Mouse (Mus musculus): Measurements from ENCODE around the gene Adora2a. TPM values are rescaled to one million over a fixed set of nuclear protein-coding genes. Genes with fewer than 3 reads are reported as not detected.
A peak's percentile ranks its signal among the peaks of the same experiment; 100 is the strongest.

The Adora2a gene
- polyA plus RNA-seq (2014; fragmentation: Nextera tagmentation; extraction: Ambion mirVana) = 5.1 and 6.0 TPM in 2 replicates

DNA sequence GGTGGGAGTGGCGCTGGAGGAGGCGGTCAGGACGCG is at the start of gene Adora2a:
Gene Adora2a, plus strand, starts transcription at position 6 of the 36 bp plus-strand sequence.
- peaks cover 30% of the 10 kb centered on the region for H3K4me1 ChIP-seq (replicated peaks; ENCODE audit: control insufficient read depth, insufficient read depth, low read length)
- no peaks in the 10 kb centered on the region for H3K36me3 ChIP-seq (ENCODE audit: control insufficient read depth, insufficient read depth, low read length)
- DNase-seq (ENCODE audit: low spot score) (no peak), ATAC-seq (replicated peaks; ENCODE audit: low FRiP score) (no peak)
- no peak within 1 kb of the TSS for H3K27ac ChIP-seq (ENCODE audit: low read depth, low read length)
- H3K27me3 ChIP-seq (replicated peaks; ENCODE audit: control insufficient read depth, insufficient read depth, low read length) = peaks cover 17% of the 10 kb centered on the region
- H3K4me3 ChIP-seq (ENCODE audit: low read depth, low read length) = peak within 1 kb of the TSS; percentile 61
- peak within 1 kb of the TSS; percentile 70 for H3K9ac ChIP-seq (ENCODE audit: low read depth, low read length)
- no peaks in the 10 kb centered on the region for H3K9me3 ChIP-seq (ENCODE audit: control insufficient read depth, low read length)
- WGBS = no CpG with 5 or more reads among the region's 4 CpGs
- H3K4me2 ChIP-seq = peak within 1 kb of the TSS; percentile 90

DNA sequence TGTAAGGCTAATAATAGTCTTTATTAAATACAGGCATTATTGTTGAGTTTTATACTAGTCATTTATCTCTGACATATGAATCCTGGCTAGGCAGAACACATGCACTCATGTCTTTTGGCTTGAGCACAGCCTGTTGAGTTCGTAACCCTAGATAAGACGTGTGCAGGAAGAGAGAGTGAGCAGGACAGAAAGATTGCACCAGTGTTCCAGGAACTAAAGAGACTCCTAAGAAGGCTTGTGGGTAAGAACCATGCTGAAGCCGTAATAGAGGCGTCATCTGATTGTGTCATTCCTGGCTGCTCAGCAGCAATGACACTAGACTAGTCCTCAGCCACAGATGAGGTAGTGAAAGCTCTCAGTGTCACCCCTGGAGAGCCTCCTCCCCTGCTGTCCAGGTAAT is 43.7 kb upstream of the Adora2a start:
- 40% methylated on average over 4 of the region's 4 CpGs for WGBS
- peak; percentile 71 for ATAC-seq (replicated peaks; ENCODE audit: low FRiP score)
- no peak for DNase-seq (ENCODE audit: low spot score)

DNA sequence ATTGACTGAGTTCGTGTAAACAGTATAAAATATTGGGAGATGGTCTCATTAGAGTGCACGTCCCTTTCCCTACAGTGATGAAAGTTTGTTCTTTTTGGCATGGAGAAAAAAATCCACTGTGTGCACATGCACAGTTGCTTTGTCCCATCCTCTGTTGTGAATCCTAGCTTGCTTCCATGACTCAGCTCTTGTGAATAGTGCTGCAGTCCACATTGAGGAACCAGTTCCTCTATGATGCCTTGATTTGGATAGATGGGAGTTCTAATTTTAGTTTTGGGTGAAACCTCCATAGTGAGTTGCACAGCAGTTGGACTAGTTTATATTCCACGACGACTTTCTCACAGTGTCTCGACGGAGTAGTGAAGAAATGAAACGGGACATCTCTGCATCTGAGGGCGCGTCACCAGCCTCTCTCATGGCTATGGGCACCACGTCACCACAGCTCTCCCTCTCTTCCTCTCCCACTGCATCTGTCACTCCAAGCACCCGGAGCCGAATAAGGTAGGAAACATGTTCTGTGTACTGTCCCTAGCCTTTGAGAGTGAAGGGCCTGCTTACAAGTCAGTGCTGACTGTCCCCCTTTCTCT is 40.2 kb upstream of the Adora2a start:
- 88% methylated on average over 12 of the region's 12 CpGs for WGBS

More for the DNA sequence above, 43.7 kb upstream of the Adora2a start:
- peaks cover 10% of the 10 kb centered on the region for H3K36me3 ChIP-seq (ENCODE audit: control insufficient read depth, insufficient read depth, low read length)
- H3K9me3 ChIP-seq (ENCODE audit: control insufficient read depth, low read length) = no peaks in the 10 kb centered on the region
- no peaks in the 10 kb centered on the region for H3K4me1 ChIP-seq (replicated peaks; ENCODE audit: control insufficient read depth, insufficient read depth, low read length)
- no peak overlapping the region for H3K9ac ChIP-seq (ENCODE audit: low read depth, low read length)
- no peak overlapping the region for H3K4me3 ChIP-seq (ENCODE audit: low read depth, low read length)
- no peaks in the 10 kb centered on the region for H3K27me3 ChIP-seq (replicated peaks; ENCODE audit: control insufficient read depth, insufficient read depth, low read length)
- H3K4me2 ChIP-seq = no peak overlapping the region
- no peak overlapping the region for H3K27ac ChIP-seq (ENCODE audit: low read depth, low read length)

DNA sequence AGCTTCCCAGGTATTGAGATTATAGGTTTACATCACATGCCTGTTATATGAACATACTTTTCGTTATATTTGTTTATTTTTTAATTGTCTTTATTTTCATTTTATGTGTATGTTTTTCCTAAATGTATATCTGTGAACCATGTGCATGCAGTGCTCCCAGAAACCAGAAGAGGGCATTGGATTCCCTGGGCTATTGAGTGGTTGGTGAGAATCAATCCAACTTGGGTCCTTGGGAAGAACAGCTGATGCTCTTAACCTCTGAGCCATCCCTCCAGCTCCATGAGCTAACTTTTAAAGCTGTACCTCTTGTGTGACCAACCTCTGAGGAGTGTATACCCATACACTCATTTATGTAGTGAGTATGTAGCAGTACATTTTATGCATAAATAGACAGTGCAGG is 39.2 kb upstream of the Adora2a start:
- H3K27me3 ChIP-seq (replicated peaks; ENCODE audit: control insufficient read depth, insufficient read depth, low read length) = no peaks in the 10 kb centered on the region
- H3K9ac ChIP-seq (ENCODE audit: low read depth, low read length) = no peak overlapping the region
- no peaks in the 10 kb centered on the region for H3K4me1 ChIP-seq (replicated peaks; ENCODE audit: control insufficient read depth, insufficient read depth, low read length)
- whole genome bisulfite sequencing = 68% methylated on average over 1 of the region's 1 CpGs
- DNase-seq (ENCODE audit: low spot score) (no peak), ATAC-seq (replicated peaks; ENCODE audit: low FRiP score) (no peak)
- H3K4me3 ChIP-seq (ENCODE audit: low read depth, low read length) = no peak overlapping the region
- peaks cover 10% of the 10 kb centered on the region for H3K36me3 ChIP-seq (ENCODE audit: control insufficient read depth, insufficient read depth, low read length)
- H3K27ac ChIP-seq (ENCODE audit: low read depth, low read length) = no peak overlapping the region
- H3K9me3 ChIP-seq (ENCODE audit: control insufficient read depth, low read length) = no peaks in the 10 kb centered on the region
- no peak overlapping the region for H3K4me2 ChIP-seq

More for the DNA sequence above, 40.2 kb upstream of the Adora2a start:
- Histone ChIP-seq H3K36me3 (ENCODE audit: control insufficient read depth, insufficient read depth, low read length) (peaks cover 10% of the 10 kb centered on the region), H3K4me2 (no peak overlapping the region), H3K9ac (ENCODE audit: low read depth, low read length) (no peak overlapping the region), H3K4me3 (ENCODE audit: low read depth, low read length) (no peak overlapping the region), H3K27me3 (replicated peaks; ENCODE audit: control insufficient read depth, insufficient read depth, low read length) (no peaks in the 10 kb centered on the region), H3K9me3 (ENCODE audit: control insufficient read depth, low read length) (no peaks in the 10 kb centered on the region), H3K27ac (ENCODE audit: low read depth, low read length) (no peak overlapping the region), H3K4me1 (replicated peaks; ENCODE audit: control insufficient read depth, insufficient read depth, low read length) (no peaks in the 10 kb centered on the region)
- ATAC-seq (replicated peaks; ENCODE audit: low FRiP score) (no peak), DNase-seq (ENCODE audit: low spot score) (no peak)

DNA sequence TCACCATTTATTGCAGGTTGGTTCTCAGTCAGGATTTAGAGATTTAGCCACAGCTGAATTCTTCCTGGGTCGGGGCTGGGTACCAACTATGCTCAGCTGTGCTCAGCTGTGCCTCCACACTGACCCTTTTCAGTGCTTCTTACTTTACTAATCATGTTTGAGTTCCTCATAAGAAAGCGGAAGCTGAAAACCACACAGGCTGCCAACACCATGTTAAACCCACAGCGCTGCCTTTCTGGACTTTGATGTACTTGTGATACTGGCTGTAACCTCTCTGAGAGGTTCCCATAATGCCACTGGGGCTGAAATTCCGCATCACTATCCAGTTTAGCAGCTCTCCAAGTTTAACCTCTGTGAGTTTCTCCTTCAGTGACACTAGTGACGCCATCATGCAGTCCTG is 34.0 kb upstream of the Adora2a start:
- H3K9ac ChIP-seq (ENCODE audit: low read depth, low read length) = no peak overlapping the region
- WGBS = 57% methylated on average over 5 of the region's 5 CpGs
- H3K4me1 ChIP-seq (replicated peaks; ENCODE audit: control insufficient read depth, insufficient read depth, low read length) = no peaks in the 10 kb centered on the region
- no peak overlapping the region for H3K4me3 ChIP-seq (ENCODE audit: low read depth, low read length)
- no peak for DNase-seq (ENCODE audit: low spot score)
- no peak overlapping the region for H3K4me2 ChIP-seq
- H3K36me3 ChIP-seq (ENCODE audit: control insufficient read depth, insufficient read depth, low read length) = no peaks in the 10 kb centered on the region
- H3K27ac ChIP-seq (ENCODE audit: low read depth, low read length) = no peak overlapping the region
- no peak for ATAC-seq (replicated peaks; ENCODE audit: low FRiP score)
- no peaks in the 10 kb centered on the region for H3K27me3 ChIP-seq (replicated peaks; ENCODE audit: control insufficient read depth, insufficient read depth, low read length)
- no peaks in the 10 kb centered on the region for H3K9me3 ChIP-seq (ENCODE audit: control insufficient read depth, low read length)

DNA sequence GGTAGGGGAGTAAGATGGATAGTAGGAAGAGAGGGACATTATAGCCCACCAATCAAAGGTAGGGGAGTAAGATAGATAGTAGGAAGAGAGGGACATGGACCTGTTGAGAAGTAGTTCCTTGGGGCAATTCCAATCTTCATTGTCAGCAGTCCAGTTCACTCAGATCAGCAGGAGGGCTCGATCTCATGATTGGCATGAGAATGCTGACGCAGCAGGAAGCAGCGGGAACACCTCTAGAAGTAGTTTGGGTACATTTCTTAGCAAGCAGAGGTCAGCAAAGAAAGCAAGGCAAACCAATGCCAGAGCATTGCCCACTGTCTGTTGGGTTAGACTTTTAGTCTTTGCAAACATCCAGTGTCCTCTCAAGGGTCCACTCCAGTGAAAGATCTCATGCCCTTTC is 32.9 kb upstream of the Adora2a start:
- no peak for DNase-seq (ENCODE audit: low spot score)
- Histone ChIP-seq H3K9ac (ENCODE audit: low read depth, low read length) (no peak overlapping the region), H3K4me1 (replicated peaks; ENCODE audit: control insufficient read depth, insufficient read depth, low read length) (0 out of 2 replicates have a peak, but pooled peaks cover 3% of the 10 kb centered on the region), H3K27ac (ENCODE audit: low read depth, low read length) (no peak overlapping the region), H3K27me3 (replicated peaks; ENCODE audit: control insufficient read depth, insufficient read depth, low read length) (no peaks in the 10 kb centered on the region), H3K4me2 (no peak overlapping the region), H3K4me3 (ENCODE audit: low read depth, low read length) (no peak overlapping the region), H3K9me3 (ENCODE audit: control insufficient read depth, low read length) (no peaks in the 10 kb centered on the region), H3K36me3 (ENCODE audit: control insufficient read depth, insufficient read depth, low read length) (no peaks in the 10 kb centered on the region)
- whole genome bisulfite sequencing = 95% methylated on average over 3 of the region's 3 CpGs
- ATAC-seq (replicated peaks; ENCODE audit: low FRiP score) = no peak

DNA sequence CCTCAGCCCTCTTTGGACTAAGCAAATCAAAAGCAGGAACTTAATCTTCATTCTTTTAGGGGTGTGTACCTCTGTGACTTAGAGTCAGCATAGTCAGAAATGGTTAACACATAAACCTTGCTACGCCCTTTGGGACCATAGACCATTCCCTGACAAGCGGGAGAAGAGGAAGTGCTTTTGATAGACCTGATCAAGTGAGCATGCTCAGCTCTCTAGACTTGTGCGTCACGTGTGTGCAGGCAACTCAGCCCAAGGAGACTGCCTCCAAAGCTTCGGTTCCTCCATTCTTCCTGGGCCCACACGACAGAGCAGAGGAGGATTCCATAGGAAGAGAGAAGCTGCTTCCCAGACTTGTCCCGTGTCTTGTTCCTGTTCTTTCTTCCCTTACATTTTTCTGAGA is 28.1 kb upstream of the Adora2a start:
- no peak for DNase-seq (ENCODE audit: low spot score)
- no peak overlapping the region for H3K4me3 ChIP-seq (ENCODE audit: low read depth, low read length)
- H3K4me1 ChIP-seq (replicated peaks; ENCODE audit: control insufficient read depth, insufficient read depth, low read length) = 0 out of 2 replicates have a peak, but pooled peaks cover 3% of the 10 kb centered on the region
- no peak for ATAC-seq (replicated peaks; ENCODE audit: low FRiP score)
- H3K9me3 ChIP-seq (ENCODE audit: control insufficient read depth, low read length) = no peaks in the 10 kb centered on the region
- no peak overlapping the region for H3K9ac ChIP-seq (ENCODE audit: low read depth, low read length)
- no peak overlapping the region for H3K27ac ChIP-seq (ENCODE audit: low read depth, low read length)
- 0 out of 2 replicates have a peak, but pooled peaks cover 2% of the 10 kb centered on the region for H3K36me3 ChIP-seq (ENCODE audit: control insufficient read depth, insufficient read depth, low read length)
- no peaks in the 10 kb centered on the region for H3K27me3 ChIP-seq (replicated peaks; ENCODE audit: control insufficient read depth, insufficient read depth, low read length)
- H3K4me2 ChIP-seq = no peak overlapping the region
- WGBS = 58% methylated on average over 7 of the region's 7 CpGs

DNA sequence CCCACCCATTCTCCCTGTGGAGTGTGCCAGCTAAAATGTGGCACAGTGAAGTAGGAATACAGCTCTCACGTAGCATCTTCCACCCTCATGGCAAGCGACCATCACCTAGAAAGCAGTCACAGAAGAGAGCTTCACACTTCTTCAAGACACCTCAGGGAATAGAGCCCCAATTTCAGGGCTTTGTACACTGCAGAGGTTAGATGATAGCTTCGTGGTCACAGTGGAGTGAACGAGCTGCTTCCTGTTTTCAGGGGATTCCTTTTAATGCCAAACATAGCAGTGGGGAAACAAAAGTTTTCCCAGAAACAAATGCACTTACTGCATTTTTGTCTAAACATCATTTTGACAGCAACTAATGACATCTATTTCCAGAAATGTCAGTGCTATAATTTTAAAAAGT is 27.3 kb upstream of the Adora2a start:
- Histone ChIP-seq H3K4me3 (ENCODE audit: low read depth, low read length) (no peak overlapping the region), H3K4me1 (replicated peaks; ENCODE audit: control insufficient read depth, insufficient read depth, low read length) (0 out of 2 replicates have a peak, but pooled peaks cover 3% of the 10 kb centered on the region), H3K9me3 (ENCODE audit: control insufficient read depth, low read length) (no peaks in the 10 kb centered on the region), H3K4me2 (no peak overlapping the region), H3K9ac (ENCODE audit: low read depth, low read length) (no peak overlapping the region), H3K36me3 (ENCODE audit: control insufficient read depth, insufficient read depth, low read length) (0 out of 2 replicates have a peak, but pooled peaks cover 2% of the 10 kb centered on the region), H3K27ac (ENCODE audit: low read depth, low read length) (no peak overlapping the region), H3K27me3 (replicated peaks; ENCODE audit: control insufficient read depth, insufficient read depth, low read length) (no peaks in the 10 kb centered on the region)
- ATAC-seq (replicated peaks; ENCODE audit: low FRiP score) (no peak), DNase-seq (ENCODE audit: low spot score) (no peak)
- 58% methylated on average over 4 of the region's 4 CpGs for WGBS

DNA sequence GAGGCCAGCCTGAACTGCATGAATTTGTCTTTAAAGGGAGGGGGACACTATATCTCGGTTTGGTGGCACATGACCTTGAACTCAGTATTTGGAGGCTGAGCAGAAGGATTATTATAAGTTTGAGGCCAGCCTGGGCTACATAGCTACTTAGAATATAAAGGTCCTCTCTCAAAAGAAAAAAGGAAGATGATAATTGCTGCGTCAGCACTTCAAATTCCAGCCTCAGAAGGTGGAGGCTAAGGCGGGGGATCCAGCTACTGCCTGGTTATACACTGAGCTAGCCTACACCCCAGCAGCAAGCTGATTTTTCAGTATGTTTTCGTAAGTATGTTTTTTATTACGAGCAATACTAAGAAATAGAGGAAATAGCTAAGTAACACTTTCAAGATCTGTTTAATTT is 26.0 kb upstream of the Adora2a start:
- 84% methylated on average over 5 of the region's 5 CpGs for WGBS
- Histone ChIP-seq H3K4me3 (ENCODE audit: low read depth, low read length) (no peak overlapping the region), H3K36me3 (ENCODE audit: control insufficient read depth, insufficient read depth, low read length) (0 out of 2 replicates have a peak, but pooled peaks cover 2% of the 10 kb centered on the region), H3K4me1 (replicated peaks; ENCODE audit: control insufficient read depth, insufficient read depth, low read length) (0 out of 2 replicates have a peak, but pooled peaks cover 3% of the 10 kb centered on the region), H3K9me3 (ENCODE audit: control insufficient read depth, low read length) (no peaks in the 10 kb centered on the region), H3K27ac (ENCODE audit: low read depth, low read length) (no peak overlapping the region), H3K27me3 (replicated peaks; ENCODE audit: control insufficient read depth, insufficient read depth, low read length) (no peaks in the 10 kb centered on the region), H3K9ac (ENCODE audit: low read depth, low read length) (no peak overlapping the region), H3K4me2 (no peak overlapping the region)
- DNase-seq (ENCODE audit: low spot score) = no peak
- ATAC-seq (replicated peaks; ENCODE audit: low FRiP score) = no peak
